Mouse (Mus musculus) C2C12 (cell line): ENCODE results near the gene Pigk. TPM values are rescaled to one million over a fixed set of nuclear protein-coding genes. Genes with fewer than 3 reads are reported as not detected.

Experiments
- H3K27me3 ChIP-seq: one replicate; pipeline ENCODE4 v1.6.1; 2011; ENCODE audit not compliant: control insufficient read depth, insufficient read depth, insufficient read length
- H3K36me3 ChIP-seq: one replicate; pipeline ENCODE4 v1.6.1; 2011; ENCODE audit not compliant: control insufficient read depth, insufficient read depth
- H3K4me3 ChIP-seq: one replicate; pipeline ENCODE4 v1.5.1; 2011; ENCODE audit warnings: mild to moderate bottlenecking, control low read depth; ENCODE audit not compliant: poor library complexity, insufficient read depth, severe bottlenecking
- H3K79me2 ChIP-seq: one replicate; pipeline ENCODE4 v1.6.1; 2011; ENCODE audit not compliant: control insufficient read depth, insufficient read depth
- H3K79me3 ChIP-seq: one replicate; pipeline ENCODE4 v1.6.1; 2011; ENCODE audit warnings: low read depth, control low read depth
- H3ac ChIP-seq: one replicate; pipeline ENCODE3; 2011; ENCODE audit warnings: low read depth; ENCODE audit not compliant: control insufficient read depth, insufficient read length
- CEBPB ChIP-seq: IDR thresholded peaks from one replicate; pipeline ENCODE4 v1.6.1; 2011; ENCODE audit warnings: low read depth, mild to moderate bottlenecking, control low read depth, moderate library complexity
- CTCF ChIP-seq: IDR thresholded peaks from one replicate; pipeline ENCODE4 v1.5.1; 2011; ENCODE audit not compliant: control insufficient read depth, insufficient read depth, insufficient read length
- FOSL1 ChIP-seq: IDR thresholded peaks from one replicate; pipeline ENCODE4 v1.8.0; 2011; ENCODE audit warnings: mild to moderate bottlenecking, low read length; ENCODE audit not compliant: poor library complexity, insufficient read depth, severe bottlenecking
- MAX ChIP-seq: IDR thresholded peaks from one replicate; pipeline ENCODE4 v1.6.1; 2011; ENCODE audit warnings: mild to moderate bottlenecking, control low read depth
- MYOD1 ChIP-seq: IDR thresholded peaks from one replicate; pipeline ENCODE4 v1.6.1; 2011; ENCODE audit warnings: low read depth; ENCODE audit not compliant: control insufficient read depth, insufficient read length
- MYOG ChIP-seq: IDR thresholded peaks from one replicate; pipeline ENCODE4 v1.6.1; 2011; ENCODE audit not compliant: control insufficient read depth, insufficient read length; ENCODE audit errors: extremely low read depth
- USF1 ChIP-seq: IDR thresholded peaks from one replicate; pipeline ENCODE4 v1.6.1; 2011; ENCODE audit warnings: low read depth, mild to moderate bottlenecking, control low read depth, moderate library complexity
- polyA plus RNA-seq: library from polyadenylated mRNA; unstranded; fragments of >200 nt; fragmentation: generic; extraction: Trizol; gene quantifications from one replicate; pipeline ENCODE4 v1.2.1, GENCODE M21; 2012; ENCODE audit warnings: missing spikeins

Pigk gene
- polyA plus RNA-seq, 1 experiment = 13.1 TPM

DNA sequence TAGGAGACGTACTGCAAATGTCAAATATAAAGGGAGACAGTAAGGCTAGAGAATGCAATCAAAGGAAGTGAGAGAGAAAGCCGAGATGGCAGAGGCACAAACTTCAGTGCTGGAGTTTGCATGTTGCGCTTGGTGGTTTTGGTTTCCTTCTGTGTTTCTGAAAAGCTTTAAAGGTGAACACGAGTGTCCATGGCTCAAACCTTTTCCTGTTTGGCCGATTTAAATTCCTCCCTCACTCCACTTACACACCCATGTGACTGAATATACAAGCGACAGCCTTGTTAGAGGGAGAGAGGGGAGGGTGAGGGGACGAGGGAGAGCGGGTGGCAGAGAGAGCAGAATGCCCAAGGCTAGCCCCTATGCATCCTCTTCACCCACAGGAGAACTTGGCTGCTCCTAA lies 302.5 kb downstream of the Pigk start:
- TF ChIP-seq USF1 (no peak), MAX (no peak), MYOD1 (no peak), FOSL1 (no peak), CEBPB (no peak), MYOG (no peak)
- Histone ChIP-seq H3ac (no peak overlapping the region), H3K36me3 (no peaks in the 10 kb centered on the region), H3K79me2 (no peaks in the 10 kb centered on the region), H3K4me3 (no peak overlapping the region), H3K79me3 (no peaks in the 10 kb centered on the region), H3K27me3 (no peaks in the 10 kb centered on the region)

DNA sequence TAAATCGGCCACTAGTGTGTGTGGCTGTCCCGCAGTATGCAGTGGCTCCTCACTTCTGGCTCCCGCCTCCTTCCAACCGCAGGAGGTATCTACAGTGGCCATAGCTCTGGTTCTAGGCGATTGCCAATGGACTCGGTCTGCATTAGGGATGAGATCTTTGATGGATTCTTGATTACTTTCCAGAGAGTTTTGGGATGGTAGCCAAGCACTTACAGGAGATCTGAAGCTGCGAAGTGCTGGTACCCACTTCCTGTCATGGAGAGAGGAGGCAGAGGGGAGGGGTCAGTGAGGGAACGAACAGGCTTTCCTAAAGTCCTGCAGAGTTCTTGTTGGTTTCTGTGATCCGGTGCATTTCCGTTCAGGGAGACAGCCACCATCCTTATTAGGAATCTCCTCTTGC lies 304.2 kb downstream of the Pigk start:
- H3ac ChIP-seq = no peak overlapping the region
- no peak for TF ChIP-seq CEBPB
- no peak for TF ChIP-seq MAX
- no peak for TF ChIP-seq MYOG
- no peak for TF ChIP-seq MYOD1
- no peak for TF ChIP-seq CTCF
- TF ChIP-seq FOSL1 = no peak
- TF ChIP-seq USF1 = no peak
- H3K36me3 ChIP-seq = no peaks in the 10 kb centered on the region
- H3K27me3 ChIP-seq = no peaks in the 10 kb centered on the region
- no peak overlapping the region for H3K4me3 ChIP-seq
- no peaks in the 10 kb centered on the region for H3K79me2 ChIP-seq
- H3K79me3 ChIP-seq = no peaks in the 10 kb centered on the region

DNA sequence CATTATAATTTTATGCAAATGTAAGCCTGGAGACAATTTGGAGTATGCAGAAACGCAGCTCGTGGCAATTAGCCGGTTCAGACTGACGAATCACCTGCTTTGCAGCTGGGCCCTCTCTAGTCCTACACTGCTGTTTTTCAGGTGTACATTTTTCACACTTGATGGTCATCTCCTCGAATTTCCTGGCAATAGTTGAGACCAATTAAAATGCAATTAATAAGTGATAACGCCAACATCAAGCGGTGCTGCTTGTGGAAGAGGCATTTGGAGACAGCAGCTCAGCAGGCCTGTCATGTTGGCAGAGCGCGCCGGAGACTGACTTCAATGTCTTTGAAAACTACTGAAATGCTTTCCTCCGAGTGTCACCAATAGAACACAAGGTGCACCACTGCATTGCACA lies 310.1 kb downstream of the Pigk start:
- Histone ChIP-seq H3K27me3 (no peaks in the 10 kb centered on the region), H3K36me3 (no peaks in the 10 kb centered on the region), H3K4me3 (no peak overlapping the region), H3K79me3 (no peaks in the 10 kb centered on the region), H3ac (no peak overlapping the region), H3K79me2 (no peaks in the 10 kb centered on the region)
- TF ChIP-seq CTCF = no peak
- no peak for TF ChIP-seq MAX
- no peak for TF ChIP-seq FOSL1
- TF ChIP-seq MYOD1 = no peak
- TF ChIP-seq MYOG = no peak
- TF ChIP-seq USF1 = no peak
- no peak for TF ChIP-seq CEBPB

Other genes starting within 250 kb of the Pigk start
- gene Ak5, start 45.7 kb upstream of the Pigk start, polyA plus RNA-seq = 0.18 TPM